Mouse (Mus musculus): ENCODE measurements at regions not wholly inside any gene's neighbourhood (a gene's known extent, or its start where the extent isn't known, plus 50 kb on each side); places are given as distances from the start of the nearest gene placed in this dataset.
"Not testable (repeated sequence)": the region's sequence is repeated elsewhere in the genome, so short reads cannot be mapped to it uniquely, and the experiment has no call there.

- no peak for DNase-seq
These were observed 76.8 kb upstream of the Smg1 start for GRCm38 (mm10) chr7:118320307-118320706.

GRCm38 (mm10) chr7:118318432-118319135 is 75.1 kb upstream of the Smg1 start:
- no peak for DNase-seq

GRCm38 (mm10) chr7:118314886-118315285 is 71.4 kb upstream of the Smg1 start:
- DNase-seq = not testable (repeated sequence)

GRCm38 (mm10) chr7:118314228-118314658 is 70.8 kb upstream of the Smg1 start:
- DNase-seq = no peak

GRCm38 (mm10) chr7:118313818-118314217 is 70.3 kb upstream of the Smg1 start:
- no peak for DNase-seq

- DNase-seq = no peak
These were observed 66.3 kb upstream of the Smg1 start for GRCm38 (mm10) chr7:118309733-118310132.

- no peak for DNase-seq
These were observed 65.4 kb upstream of the Smg1 start for GRCm38 (mm10) chr7:118308882-118309281.

- peak; percentile 82 for DNase-seq
These were observed 61.3 kb upstream of the Smg1 start for GRCm38 (mm10) chr7:118304812-118305211.

GRCm38 (mm10) chr7:118304338-118304737 is 60.9 kb upstream of the Smg1 start:
- no peak for DNase-seq

GRCm38 (mm10) chr7:118303921-118304320 is 60.5 kb upstream of the Smg1 start:
- DNase-seq = no peak

- DNase-seq = peak; percentile 66
These were observed 57.3 kb upstream of the Smg1 start for GRCm38 (mm10) chr7:118300678-118301342.

GRCm38 (mm10) chr7:118297613-118298012 is 54.1 kb upstream of the Smg1 start:
- DNase-seq = peak; percentile 88

- no peak for DNase-seq
These were observed 53.5 kb upstream of the Smg1 start for GRCm38 (mm10) chr7:118296856-118297518.

- no peak for DNase-seq
These were observed 52.4 kb upstream of the Smg1 start for GRCm38 (mm10) chr7:118295855-118296254.

GRCm38 (mm10) chr7:118295275-118295674 is 51.8 kb upstream of the Smg1 start:
- DNase-seq = peak; percentile 24

GRCm38 (mm10) chr7:118294637-118295036 is 51.2 kb upstream of the Smg1 start:
- no peak for DNase-seq
